Mouse (Mus musculus): ENCODE results near the gene Elmo2. TPM values are rescaled to one million over a fixed set of nuclear protein-coding genes. Genes with fewer than 3 reads are reported as not detected.

The Elmo2 gene
- total RNA-seq, 4 experiments from 2014 or later: 22.8 to 36.2 (median 31.4) TPM

DNA sequence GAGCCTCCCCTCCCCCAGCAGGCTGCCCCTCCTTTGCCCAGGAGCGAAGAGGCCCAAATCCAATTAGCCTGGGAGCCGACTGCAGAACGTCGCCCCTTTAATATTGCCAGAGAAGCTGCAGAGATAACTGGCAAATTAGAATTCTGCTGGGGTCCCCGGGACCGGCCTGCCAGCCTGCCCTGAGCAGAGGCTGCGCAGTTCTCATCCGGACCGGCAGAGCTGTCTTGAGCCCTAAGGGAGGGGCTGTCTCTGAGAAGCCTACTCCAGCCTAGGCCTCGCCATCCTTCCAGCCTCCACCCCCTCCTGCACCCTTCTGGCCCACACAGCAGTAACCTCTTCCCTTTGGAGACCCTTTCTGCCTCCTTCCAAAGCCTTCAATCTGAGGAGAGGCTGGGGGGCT is 72.4 kb downstream of the Elmo2 start:
- no peak for DNase-seq

DNA sequence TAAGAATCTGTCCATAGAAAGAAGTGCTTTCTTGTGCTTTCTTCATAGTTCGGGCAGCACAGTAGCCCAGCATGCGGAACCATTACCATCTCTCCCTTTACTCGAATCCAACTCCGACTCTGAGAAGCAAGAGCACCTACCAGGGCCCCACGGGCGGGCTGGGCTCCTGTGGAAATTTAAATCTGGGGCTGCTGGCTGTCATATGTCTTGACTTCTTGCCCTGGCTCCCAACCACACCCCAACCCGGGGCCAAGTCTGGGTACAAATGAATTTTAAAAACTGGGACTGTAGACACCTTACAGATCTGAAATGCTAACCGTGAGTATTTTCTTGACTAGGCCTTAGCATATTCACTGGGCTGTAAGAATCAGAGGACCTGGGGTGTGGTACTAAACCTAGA is 73.0 kb downstream of the Elmo2 start:
- DNase-seq: no peak

DNA sequence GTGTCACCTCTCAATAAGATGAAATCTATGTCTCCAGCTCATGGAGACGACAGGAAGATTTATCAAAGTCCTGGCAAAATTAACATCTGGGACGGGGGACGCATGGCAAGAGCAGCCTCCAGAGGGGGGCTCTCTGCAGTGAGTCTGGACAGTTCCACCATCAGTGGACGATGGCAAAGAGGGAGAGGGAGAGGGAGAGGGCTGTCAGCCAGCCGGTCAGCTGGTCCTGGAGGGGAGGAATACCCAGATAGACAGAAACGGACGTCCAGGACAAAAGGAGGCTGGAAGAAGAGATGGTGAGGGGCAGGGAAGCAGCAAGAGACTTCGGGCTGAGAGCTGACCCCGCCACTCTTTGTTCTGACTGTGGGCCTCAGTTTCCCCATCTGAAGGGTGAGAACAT is 73.5 kb downstream of the Elmo2 start:
- no peak for DNase-seq

DNA sequence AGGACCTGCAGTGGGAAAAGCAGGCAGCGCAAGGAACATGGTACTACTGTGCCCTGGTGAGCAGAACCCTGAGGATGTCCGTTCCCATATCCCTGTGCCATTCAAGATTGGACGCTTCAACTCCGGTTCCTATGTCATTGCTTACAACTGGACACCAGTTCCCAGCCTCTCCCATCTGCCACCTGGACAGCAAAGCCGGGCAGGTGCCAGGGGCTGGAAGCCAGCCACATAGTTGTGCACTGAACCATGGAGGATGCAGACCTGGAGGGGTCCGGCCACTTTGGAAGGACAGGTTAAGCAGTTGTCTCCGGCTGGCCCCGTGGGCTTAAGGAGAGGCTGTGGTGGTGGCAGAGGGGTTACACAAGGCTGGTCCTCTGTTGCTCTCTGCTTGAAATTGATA is 73.9 kb downstream of the Elmo2 start:
- DNase-seq: no peak

DNA sequence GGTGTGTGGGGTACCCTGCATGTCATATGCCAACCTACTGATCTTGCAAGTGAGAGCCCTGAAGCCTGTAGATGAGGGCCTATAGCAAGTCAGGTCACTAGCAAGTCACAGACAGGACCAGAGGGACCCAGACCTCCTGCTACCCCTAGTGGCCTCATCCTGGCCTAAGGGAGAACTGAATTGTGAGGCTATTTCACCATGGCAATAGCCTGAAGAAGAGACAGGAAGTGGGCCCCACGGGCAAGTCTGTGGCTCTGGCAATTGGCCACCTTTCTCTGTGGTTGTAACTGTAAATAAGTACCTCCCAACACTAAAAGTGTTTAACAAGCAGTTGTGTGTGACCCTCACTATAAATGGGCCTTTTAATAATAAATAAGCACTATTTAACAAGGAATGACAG is 75.4 kb downstream of the Elmo2 start:
- DNase-seq: no peak

DNA sequence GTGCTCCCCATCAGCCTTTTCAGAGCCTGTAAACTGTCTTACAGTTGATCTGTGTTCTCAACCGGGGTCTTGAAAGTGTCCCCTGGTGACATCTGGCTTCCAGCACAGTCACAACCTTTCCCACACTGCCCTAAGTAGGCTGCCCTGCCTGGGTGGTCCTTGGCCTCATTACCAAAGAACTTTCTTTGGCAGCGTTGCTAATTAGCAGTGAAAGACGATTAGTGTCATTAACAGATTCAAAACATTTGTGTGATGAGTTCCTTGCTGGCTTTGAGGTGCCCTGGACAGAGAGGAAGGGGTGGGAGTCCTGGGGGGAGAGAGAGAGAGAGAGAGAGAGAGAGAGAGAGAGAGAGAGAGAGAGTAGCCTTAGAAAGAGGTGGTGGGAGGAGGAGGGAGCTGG is 77.3 kb downstream of the Elmo2 start:
- DNase-seq: no peak

DNA sequence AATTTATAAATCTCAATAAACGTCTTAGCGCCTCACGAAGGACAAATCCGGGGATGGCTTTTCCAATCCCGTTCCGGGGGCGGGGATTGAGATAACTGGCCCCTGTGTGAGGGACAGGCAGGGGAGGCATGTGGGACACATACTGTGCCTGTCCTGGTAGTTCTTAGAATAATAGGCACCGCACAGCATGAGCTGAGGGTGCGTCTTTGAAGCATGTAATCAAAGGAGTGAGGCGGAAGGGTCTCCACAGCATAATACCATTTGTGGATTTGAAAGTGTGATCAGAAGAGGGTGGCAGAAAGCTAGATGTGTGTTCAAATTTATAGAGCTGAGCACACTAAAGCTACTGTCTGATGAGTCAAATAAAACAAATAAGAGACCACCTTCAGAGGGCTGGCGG is 79.9 kb downstream of the Elmo2 start:
- no peak for DNase-seq

DNA sequence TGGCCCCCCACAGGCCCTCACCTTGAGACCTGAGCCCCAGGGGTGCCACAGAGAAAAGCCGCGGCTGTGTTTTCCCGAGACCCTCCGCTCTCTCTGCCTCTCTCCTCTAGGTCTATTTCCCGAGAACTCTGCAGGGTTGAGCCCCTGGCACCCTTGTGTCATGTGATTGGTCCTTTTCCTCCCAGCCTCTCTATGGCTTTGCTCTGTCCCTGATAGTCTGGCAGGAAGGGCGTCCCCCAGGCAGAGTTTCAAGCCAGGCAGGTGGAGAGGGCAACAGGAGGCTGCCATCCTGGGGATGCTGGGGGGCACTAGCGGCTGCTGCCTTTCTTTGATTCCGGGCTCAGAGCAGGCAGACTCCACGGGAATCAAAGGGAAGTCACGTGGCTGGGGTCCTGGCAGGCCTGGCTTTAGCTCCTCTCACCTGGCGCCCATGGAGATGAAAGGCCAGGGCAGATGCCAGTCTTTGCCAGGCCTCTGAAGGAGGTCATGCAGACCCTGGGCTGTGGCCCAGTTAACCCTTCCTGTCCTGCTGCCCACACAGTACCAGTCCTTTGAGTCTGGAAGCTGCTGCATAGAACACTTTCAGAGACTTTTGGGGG is 83.1 kb downstream of the Elmo2 start:
- no peak for DNase-seq

DNA sequence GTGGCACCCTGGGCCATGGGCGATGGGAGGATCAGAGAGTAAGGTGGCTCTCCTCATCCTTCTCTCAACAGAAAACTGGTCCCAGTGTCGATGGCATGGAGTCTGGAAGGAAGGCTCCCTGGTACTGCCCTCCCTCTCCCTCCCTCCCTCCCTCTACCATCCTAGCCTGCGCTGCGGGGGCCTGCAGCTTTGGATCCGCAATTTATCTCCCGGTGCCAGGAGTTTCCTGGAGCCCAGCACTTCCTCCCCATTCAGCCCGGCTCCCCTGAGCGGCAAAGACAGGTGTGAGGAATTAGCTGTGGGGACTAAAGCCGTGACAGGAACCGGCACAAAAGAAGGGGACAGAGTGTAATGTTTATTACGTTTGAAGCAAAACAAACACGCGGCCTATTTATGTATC is 83.7 kb downstream of the Elmo2 start:
- no peak for DNase-seq

DNA sequence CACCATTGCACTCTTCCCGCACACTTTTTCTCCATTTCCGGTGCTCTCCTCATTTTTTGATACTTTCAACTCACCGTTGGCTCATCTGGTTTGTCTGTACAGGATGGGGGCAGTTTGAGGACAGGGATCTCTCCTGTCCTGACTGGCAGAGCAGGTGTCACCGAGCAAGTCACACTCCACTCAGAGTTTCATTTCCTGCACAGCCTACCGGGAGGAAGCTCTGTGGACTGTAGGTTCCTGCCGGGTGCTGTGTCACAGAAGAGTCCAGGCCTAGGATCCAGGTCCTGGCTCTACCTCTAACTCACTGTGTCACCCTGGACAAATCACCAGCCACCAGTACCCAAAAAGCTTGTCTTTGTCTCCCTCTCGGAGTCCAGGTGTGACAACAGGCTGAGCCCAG is 84.5 kb downstream of the Elmo2 start:
- no peak for DNase-seq

DNA sequence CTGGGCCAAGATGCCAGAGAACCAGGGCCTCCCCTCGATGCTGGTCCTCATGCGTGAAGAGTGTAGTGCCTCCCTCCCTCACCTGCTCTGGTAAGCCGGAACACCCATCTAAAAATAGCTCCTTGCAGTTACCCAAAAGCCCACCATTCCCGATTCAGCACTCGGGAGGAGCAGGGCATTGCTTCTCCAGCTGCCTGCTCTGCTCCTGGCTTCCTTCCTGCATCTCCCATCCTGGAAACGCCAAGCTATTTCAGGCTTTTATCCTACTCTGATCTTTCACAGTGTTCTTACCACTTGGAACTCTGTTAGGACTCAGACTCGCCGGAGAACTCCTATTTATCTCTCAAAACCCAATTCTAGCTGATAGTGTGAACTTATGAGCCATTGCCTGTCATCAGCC is 85.9 kb downstream of the Elmo2 start:
- DNase-seq: no peak

DNA sequence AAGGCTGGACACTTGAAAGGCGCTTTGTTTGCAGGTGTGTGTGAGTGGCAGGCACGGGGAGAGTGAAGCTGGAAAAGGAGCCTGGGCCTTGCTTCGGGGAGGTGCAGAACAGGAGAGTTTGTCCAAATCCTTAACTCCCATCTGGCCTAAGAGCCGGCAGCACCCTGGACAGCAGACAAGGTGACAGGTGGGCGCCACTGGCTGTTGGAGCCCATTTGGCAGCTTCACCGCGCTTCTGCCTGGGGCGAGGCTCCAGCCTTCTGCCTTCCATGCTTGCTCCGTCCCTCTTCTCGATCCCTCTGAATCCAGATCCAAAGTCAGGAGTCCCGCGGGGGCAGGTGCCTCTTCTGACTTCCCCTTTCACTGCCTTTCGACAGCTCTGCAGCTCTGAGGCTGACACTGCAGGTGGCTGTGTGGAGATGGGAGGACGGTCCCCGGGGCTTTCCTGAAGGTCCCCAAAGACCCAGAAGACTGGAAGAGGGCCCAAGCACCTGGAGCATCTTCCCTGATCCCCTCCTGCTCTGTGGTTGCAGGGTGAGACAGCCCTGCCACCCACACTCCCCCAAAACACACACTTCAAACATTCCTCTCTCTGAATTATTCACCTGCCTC is 86.6 kb downstream of the Elmo2 start:
- DNase-seq: no peak

DNA sequence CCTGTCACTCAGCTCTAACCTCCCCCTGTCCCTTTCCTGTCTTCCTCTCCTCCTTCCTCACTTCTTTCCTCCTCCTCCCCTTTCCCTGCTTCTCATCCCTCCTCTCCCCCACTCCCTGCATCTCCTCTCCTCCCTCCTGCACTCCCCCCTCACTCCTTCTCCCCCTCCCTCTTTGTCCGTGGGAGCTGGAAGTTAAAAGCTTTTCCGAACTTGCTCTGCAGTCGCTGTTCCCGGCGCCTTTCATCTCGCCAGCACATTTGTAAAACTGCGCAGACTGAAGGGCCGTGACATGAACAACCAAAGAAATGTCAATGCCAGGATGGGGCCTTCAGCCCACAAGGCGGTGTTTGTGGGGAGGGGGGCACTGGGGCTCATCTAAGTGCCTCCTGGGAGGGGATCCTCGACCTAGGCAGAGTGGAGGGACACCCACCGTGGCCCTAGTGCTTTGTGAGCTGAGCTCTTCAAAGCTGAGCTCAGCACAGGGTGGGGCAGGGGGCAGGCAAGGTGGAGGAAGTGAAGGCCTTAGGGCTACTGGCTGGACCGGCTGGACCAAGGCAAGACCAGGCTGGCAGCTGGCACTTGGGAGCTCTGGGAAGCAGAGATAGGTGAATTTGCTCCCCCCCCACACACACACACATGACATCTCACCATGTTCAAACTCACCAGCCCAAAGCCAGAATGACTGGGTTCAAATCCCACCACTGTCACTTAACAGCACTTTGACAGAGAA is 87.7 kb downstream of the Elmo2 start:
- peak; percentile 17 for DNase-seq

Other genes with a start within 250 kb of the Elmo2 start
- not detected for gene 1700025C18Rik, start 235.7 kb downstream of the Elmo2 start, total RNA-seq (2022)
- gene Cdh22, start 91.6 kb downstream of the Elmo2 start, total RNA-seq (2022): 1 to 10 TPM; 1.8 to 3.5 (median 2.5) TPM
- gene Slc35c2, start 38.6 kb downstream of the Elmo2 start, total RNA-seq (2022): 10 to 100 TPM; 56.7 to 62.1 (median 58.3) TPM
- gene Zfp663, start 42.2 kb upstream of the Elmo2 start, total RNA-seq (2022): not detected
- gene Zfp334, start 61.8 kb upstream of the Elmo2 start, total RNA-seq (2022): 1 to 10 TPM; 5.3 to 7.5 (median 6.3) TPM
- under 1 TPM; 0.14 to 0.17 (median 0.16) TPM for gene Ocstamp, start 73.9 kb upstream of the Elmo2 start, total RNA-seq (2022)
- gene Slc13a3, start 146.8 kb upstream of the Elmo2 start, total RNA-seq (2022): 1 to 10 TPM; 1.1 to 1.5 (median 1.4) TPM
- 10 to 100 TPM; 12.5 to 17.3 (median 14.7) TPM for gene Trp53rka, start 166.8 kb upstream of the Elmo2 start, total RNA-seq (2022)
- 1 to 10 TPM in 1 of 4 experiments, under 1 TPM in 3; 0.58 to 2.1 (median 0.74) TPM for gene Slc2a10, start 177.3 kb upstream of the Elmo2 start, total RNA-seq (2022)

Measured in adrenal gland, adult 8-10 months (tissue).